Mouse (Mus musculus) heart, embryonic 13.5 days (tissue): ENCODE results near the gene Gm10553. TPM values are rescaled to one million over a fixed set of nuclear protein-coding genes. Genes with fewer than 3 reads are reported as not detected.

Experiments used
- polyA plus RNA-seq: library from polyadenylated mRNA; unstranded; fragments of >200 nt; fragmentation: Nextera tagmentation; extraction: Ambion mirVana; gene quantifications from 2 replicates; pipeline ENCODE4 v1.2.1, GENCODE M21; 2015

Gene Gm10553
- polyA plus RNA-seq, 1 experiment from 2014 or later = not detected

Other genes starting within 250 kb of the Gm10553 start
- 0.04 and 0.05 TPM in 2 replicates for gene Slc16a14, start 165.0 kb upstream of the Gm10553 start, polyA plus RNA-seq
- gene A530032D15Rik, start 9.7 kb downstream of the Gm10553 start, polyA plus RNA-seq = not detected in 2 replicates
- not detected in 2 replicates for gene C130026I21Rik, start 170.4 kb downstream of the Gm10553 start, polyA plus RNA-seq